Mouse (Mus musculus) forebrain, embryonic 16.5 days (tissue): ENCODE measurements around the gene Prrt3. TPM values are rescaled to one million over a fixed set of nuclear protein-coding genes. Genes with fewer than 3 reads are reported as not detected.
A peak's percentile ranks its signal among the peaks of the same experiment; 100 is the strongest.

Experiments
- ATAC-seq: fragments of 200-750 bp; cut with Nextera tagmentation; 2 replicates; pipeline ENCODE4 v1.8.0; 2017; ENCODE audit warnings: mild to moderate bottlenecking, moderate library complexity
- H3K27ac ChIP-seq: fragments of 300-500 bp; sonication (generic); 2 replicates; pipeline ENCODE4 v1.5.1; 2014; ENCODE audit warnings: low read length, control low read depth
- H3K27me3 ChIP-seq: fragments of 300-500 bp; sonication (generic); replicated peaks from 2 replicates; pipeline ENCODE4 v1.6.1; 2014; ENCODE audit warnings: low read length; ENCODE audit not compliant: control insufficient read depth, insufficient read depth
- H3K36me3 ChIP-seq: fragments of 300-500 bp; sonication (generic); 2 replicates; pipeline ENCODE4 v1.6.1; 2014; ENCODE audit not compliant: control insufficient read depth, insufficient read depth
- H3K4me1 ChIP-seq: fragments of 300-500 bp; sonication (generic); replicated peaks from 2 replicates; pipeline ENCODE4 v1.6.1; 2014; ENCODE audit warnings: low read length; ENCODE audit not compliant: control insufficient read depth, insufficient read depth
- H3K4me2 ChIP-seq: fragments of 300-500 bp; sonication (generic); 2 replicates; pipeline ENCODE4 v1.6.1; 2014; ENCODE audit warnings: mild to moderate bottlenecking, low read length, control low read depth
- H3K4me3 ChIP-seq: fragments of 300-500 bp; sonication (generic); replicated peaks from 2 replicates; pipeline ENCODE4 v1.5.1; 2014; ENCODE audit warnings: mild to moderate bottlenecking, low read length, control low read depth
- H3K9ac ChIP-seq: fragments of 300-500 bp; sonication (generic); replicated peaks from 2 replicates; pipeline ENCODE4 v1.6.1; 2014; ENCODE audit warnings: low read depth, low read length, control low read depth
- H3K9me3 ChIP-seq: fragments of 300-500 bp; sonication (generic); 2 replicates; pipeline ENCODE4 v1.6.1; 2016; ENCODE audit warnings: low read length; ENCODE audit not compliant: control insufficient read depth
- WGBS: fragments of 180-500 bp; shearing (Covaris S2); extraction: QIAGEN DNeasy Blood & Tissue Kit; methylation state at CpG from one replicate; pipeline ENCODE4 v1.1.7; 2014; 5-methylcytosine and 5-hydroxymethylcytosine counted together
- polyA plus RNA-seq: library from polyadenylated mRNA; unstranded; fragments of >200 nt; fragmentation: Nextera tagmentation; extraction: Ambion mirVana; gene quantifications from 2 replicates; pipeline ENCODE4 v1.2.1, GENCODE M21; 2015

Gene Prrt3
- polyA plus RNA-seq, 1 experiment from 2014 or later = 8.5 TPM

- ATAC-seq = no peak
- H3K4me1 ChIP-seq = peaks cover 8% of the 10 kb centered on the region
- peak overlapping the region; percentile 39; the same call in 1 of the 2 replicates for H3K4me3 ChIP-seq
- H3K4me2 ChIP-seq = peak overlapping the region; percentile 61
- 68% methylated on average over 28 of the region's 28 CpGs for WGBS
- H3K27me3 ChIP-seq = 0 out of 2 replicates have a peak, but pooled peaks cover 2% of the 10 kb centered on the region
- peaks cover 5% of the 10 kb centered on the region; the same call in 1 of the 2 replicates for H3K36me3 ChIP-seq
- no peaks in the 10 kb centered on the region for H3K9me3 ChIP-seq
- H3K27ac ChIP-seq = no peak overlapping the region
- peak overlapping the region; percentile 48; the same call in 1 of the 2 replicates for H3K9ac ChIP-seq
Observed at GRCm38 (mm10) chr6:113495071-113495675, 6.6 kb downstream of the Prrt3 start.

- 2% methylated on average over 54 of the region's 54 CpGs for WGBS
- H3K27ac ChIP-seq = no peak overlapping the region
Observed at GRCm38 (mm10) chr6:113494258-113494788, 7.4 kb downstream of the Prrt3 start.

GRCm38 (mm10) chr6:113492101-113492864 lies 9.4 kb downstream of the Prrt3 start:
- Histone ChIP-seq H3K4me2 (no peak overlapping the region), H3K27ac (no peak overlapping the region), H3K9ac (no peak overlapping the region), H3K9me3 (no peaks in the 10 kb centered on the region), H3K4me3 (no peak overlapping the region), H3K27me3 (0 out of 2 replicates have a peak, but pooled peaks cover 2% of the 10 kb centered on the region), H3K36me3 (peaks cover 13% of the 10 kb centered on the region), H3K4me1 (peaks cover 8% of the 10 kb centered on the region)
- no peak for ATAC-seq
- WGBS = 77% methylated on average over 24 of the region's 24 CpGs

More at GRCm38 (mm10) chr6:113494258-113494788, 7.4 kb downstream of the Prrt3 start:
- peak; percentile 77 for ATAC-seq
- Histone ChIP-seq H3K9ac (peak overlapping the region; percentile 48), H3K36me3 (peaks cover 12% of the 10 kb centered on the region), H3K4me3 (peak overlapping the region; percentile 39), H3K4me2 (peak overlapping the region; percentile 61), H3K9me3 (no peaks in the 10 kb centered on the region), H3K27me3 (0 out of 2 replicates have a peak, but pooled peaks cover 2% of the 10 kb centered on the region), H3K4me1 (peaks cover 8% of the 10 kb centered on the region)

GRCm38 (mm10) chr6:113489410-113489809 lies 12.3 kb downstream of the Prrt3 start:
- peaks cover 12% of the 10 kb centered on the region for H3K4me1 ChIP-seq
- no peak overlapping the region for H3K4me3 ChIP-seq
- no peak overlapping the region for H3K27ac ChIP-seq
- H3K9ac ChIP-seq = no peak overlapping the region
- no peaks in the 10 kb centered on the region for H3K9me3 ChIP-seq
- no peak for ATAC-seq
- peaks cover 13% of the 10 kb centered on the region for H3K36me3 ChIP-seq
- H3K4me2 ChIP-seq = no peak overlapping the region
- WGBS = 93% methylated on average over 14 of the region's 14 CpGs
- no peaks in the 10 kb centered on the region for H3K27me3 ChIP-seq

- Histone ChIP-seq H3K9me3 (no peaks in the 10 kb centered on the region), H3K36me3 (peaks cover 13% of the 10 kb centered on the region), H3K4me2 (no peak overlapping the region), H3K27me3 (no peaks in the 10 kb centered on the region), H3K4me1 (peaks cover 22% of the 10 kb centered on the region), H3K27ac (no peak overlapping the region), H3K9ac (no peak overlapping the region), H3K4me3 (no peak overlapping the region)
- ATAC-seq = no peak
- 52% methylated on average over 7 of the region's 7 CpGs for WGBS
Observed at GRCm38 (mm10) chr6:113487125-113487576, 14.6 kb downstream of the Prrt3 start.

GRCm38 (mm10) chr6:113483729-113484128 lies 18.0 kb downstream of the Prrt3 start:
- H3K36me3 ChIP-seq = no peaks in the 10 kb centered on the region
- H3K4me1 ChIP-seq = peaks cover 24% of the 10 kb centered on the region
- H3K4me3 ChIP-seq = peak overlapping the region; percentile 70
- peak overlapping the region; percentile 67 for H3K27ac ChIP-seq
- peak overlapping the region; percentile 76 for H3K9ac ChIP-seq
- ATAC-seq = peak; percentile 53
- WGBS = 7% methylated on average over 10 of the region's 10 CpGs
- H3K27me3 ChIP-seq = no peaks in the 10 kb centered on the region
- no peaks in the 10 kb centered on the region for H3K9me3 ChIP-seq
- peak overlapping the region; percentile 73 for H3K4me2 ChIP-seq

- ATAC-seq = peak; percentile 98
- H3K4me3 ChIP-seq = peak within 1 kb of the TSS; percentile 70
- H3K27me3 ChIP-seq = no peaks in the 10 kb centered on the region
- no peaks in the 10 kb centered on the region for H3K9me3 ChIP-seq
- H3K9ac ChIP-seq = peak within 1 kb of the TSS; percentile 76
- peaks cover 24% of the 10 kb centered on the region for H3K4me1 ChIP-seq
- peak within 1 kb of the TSS; percentile 79 for H3K27ac ChIP-seq
- no peaks in the 10 kb centered on the region for H3K36me3 ChIP-seq
- peak within 1 kb of the TSS; percentile 73 for H3K4me2 ChIP-seq
- under 1% methylated on average over 26 of the region's 26 CpGs for WGBS
Observed at GRCm38 (mm10) chr6:113483100-113483615, 18.6 kb downstream of the Prrt3 start, which contains the start of gene Creld1. Gene Creld1 (plus strand): TSS chr6:113483297.

- peak overlapping the region; percentile 76 for H3K9ac ChIP-seq
- peak overlapping the region; percentile 70 for H3K4me3 ChIP-seq
- peak; percentile 62 for ATAC-seq
- no peaks in the 10 kb centered on the region for H3K36me3 ChIP-seq
- peaks cover 24% of the 10 kb centered on the region for H3K4me1 ChIP-seq
- no peaks in the 10 kb centered on the region for H3K27me3 ChIP-seq
- H3K4me2 ChIP-seq = peak overlapping the region; percentile 73
- peak overlapping the region; percentile 79 for H3K27ac ChIP-seq
- under 1% methylated on average over 62 of the region's 65 CpGs for WGBS
- H3K9me3 ChIP-seq = no peaks in the 10 kb centered on the region
Observed at GRCm38 (mm10) chr6:113482477-113483099, 19.1 kb downstream of the Prrt3 start.
